ENCODE assay signal across 21 mouse cellular contexts in the genomic region with DNA sequence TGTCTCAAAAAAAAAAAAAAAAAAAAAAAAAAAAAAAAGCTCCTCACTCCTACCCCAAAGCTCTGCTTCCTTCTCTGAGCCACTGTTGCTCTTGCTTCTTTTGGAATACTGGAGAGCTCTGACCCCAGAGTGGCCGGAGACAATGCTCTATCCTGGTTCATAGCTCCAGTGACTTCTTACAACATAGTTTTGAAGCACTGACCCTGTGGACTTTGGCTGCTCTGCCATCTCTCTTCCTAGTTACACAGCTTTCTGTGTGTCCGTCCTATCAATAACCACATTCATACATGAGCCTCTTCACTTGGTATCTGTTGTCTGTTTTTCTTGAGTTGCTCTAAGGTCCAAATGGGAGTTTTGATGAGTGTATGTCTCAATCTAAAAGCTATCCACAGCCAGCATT.
"Had no signal": no experiment of that assay in that cellular context is flagged by ENCODE, and none has a peak within 500 bp of the region (broad histone marks: within the 10 kb centered on the region; RNA-seq: fewer than 3 reads in every experiment).

No protein-coding gene starts in this region.

- H3K9ac ChIP-seq: heart, embryonic 12.5 days; hindbrain, embryonic 13.5 days; hindbrain, embryonic 15.5 days; limb, embryonic 13.5 days; limb, embryonic 15.5 days; liver, embryonic 13.5 days; liver, embryonic 15.5 days had no signal

- H3K4me1 ChIP-seq: heart, embryonic 10.5 days; heart, embryonic 12.5 days; hindbrain, embryonic 13.5 days; hindbrain, embryonic 15.5 days; limb, embryonic 13.5 days; limb, embryonic 15.5 days; liver, embryonic 13.5 days; liver, embryonic 15.5 days had no signal

- DNase-seq: gastrocnemius, postnatal 14 days; gastrocnemius, postnatal 36 days; heart, adult 18-20 months; heart, postnatal 10 days; kidney, adult 11 months; kidney, adult 8-10 months; kidney, postnatal 10 days; kidney, postnatal 25 days; kidney, postnatal 4 days; liver, embryonic 13.5 days had no signal

- H3K4me2 ChIP-seq: heart, embryonic 12.5 days; hindbrain, embryonic 13.5 days; hindbrain, embryonic 15.5 days; limb, embryonic 13.5 days; limb, embryonic 15.5 days; liver, embryonic 13.5 days; liver, embryonic 15.5 days had no signal

- ATAC-seq: hindbrain, postnatal 0 days; intestine, embryonic 16.5 days had no signal

- H3K27me3 ChIP-seq: heart, embryonic 12.5 days; hindbrain, embryonic 13.5 days; hindbrain, embryonic 15.5 days; limb, embryonic 13.5 days; limb, embryonic 15.5 days; liver, embryonic 13.5 days; liver, embryonic 15.5 days had no signal

- H3K4me3 ChIP-seq: heart, embryonic 10.5 days; heart, embryonic 12.5 days; hindbrain, embryonic 13.5 days; hindbrain, embryonic 15.5 days; layer of hippocampus, adult 2 months; left cerebral cortex, adult 2 months; limb, embryonic 13.5 days; limb, embryonic 15.5 days; liver, embryonic 13.5 days; liver, embryonic 15.5 days had no signal

- H3K27ac ChIP-seq: heart, embryonic 10.5 days; hindbrain, embryonic 13.5 days; hindbrain, embryonic 15.5 days; hindbrain, postnatal 0 days; layer of hippocampus, adult 2 months; left cerebral cortex, adult 2 months; limb, embryonic 13.5 days; limb, embryonic 15.5 days; liver, embryonic 13.5 days; liver, embryonic 15.5 days had no signal

- H3K9me3 ChIP-seq: heart, embryonic 10.5 days; heart, embryonic 12.5 days; hindbrain, embryonic 13.5 days; hindbrain, embryonic 15.5 days; limb, embryonic 13.5 days; limb, embryonic 15.5 days; liver, embryonic 13.5 days; liver, embryonic 15.5 days had no signal
